Mouse (Mus musculus): ENCODE results near the gene Cfhr1.

Gene Cfhr1

DNA sequence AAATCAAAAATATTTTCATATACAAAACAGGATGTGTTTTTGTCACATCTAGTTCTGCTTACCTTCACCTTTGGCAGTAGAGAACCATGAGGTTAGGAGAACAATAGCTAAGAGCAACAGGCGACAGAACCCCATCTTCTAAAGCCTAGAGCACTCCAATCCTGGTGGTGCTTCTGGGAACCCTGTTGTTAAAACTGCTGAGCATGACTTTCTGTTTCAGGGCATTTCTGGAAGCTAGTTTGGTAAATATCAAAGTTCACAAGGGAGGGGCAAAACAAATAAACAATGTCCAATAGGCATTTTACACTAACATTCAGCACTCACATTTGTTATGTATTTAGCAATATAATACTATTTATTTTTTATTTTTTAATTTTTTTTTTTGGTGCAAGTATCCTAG is at the start of gene Cfhr1:
Gene Cfhr1 (minus strand): TSS at position 249 of the 400 bp plus-strand sequence.
- DNase-seq (ENCODE audit: low spot score in 2 of 2): no peak

- no peak for DNase-seq (ENCODE audit: low spot score in 2 of 2)
Measured at GRCm38 (mm10) chr1:139551311-139551710, 8.8 kb downstream of the Cfhr1 start.

- DNase-seq (ENCODE audit: low spot score in 2 of 2): no peak
Measured at GRCm38 (mm10) chr1:139548536-139548935, 11.5 kb downstream of the Cfhr1 start.

- DNase-seq (ENCODE audit: low spot score in 2 of 2): no peak
Measured at GRCm38 (mm10) chr1:139514556-139514955, 45.5 kb downstream of the Cfhr1 start.

DNA sequence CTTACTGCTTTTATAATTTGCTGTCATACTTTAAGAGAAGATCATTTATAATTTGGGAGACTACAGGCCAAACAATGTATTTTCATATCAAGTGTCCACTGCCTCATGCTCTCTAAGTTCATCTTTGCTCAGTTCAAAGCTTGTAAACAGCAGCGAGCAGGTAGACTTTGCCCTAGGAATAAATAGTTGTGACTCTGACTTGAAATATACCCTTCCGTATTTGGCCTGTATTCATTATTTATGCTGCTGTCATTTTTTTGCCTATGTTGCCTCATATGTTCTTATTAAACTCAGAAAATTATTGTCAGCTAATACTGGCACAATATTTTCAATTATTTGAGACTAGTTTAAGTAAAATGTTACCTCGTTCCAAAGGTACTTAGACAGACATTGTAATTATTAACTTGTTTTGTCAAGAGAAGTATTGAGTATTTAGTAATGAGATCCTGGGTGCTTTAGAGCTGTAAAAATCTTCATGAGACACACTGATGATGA is 58.8 kb downstream of the Cfhr1 start, which contains the start of gene F13b:
Gene F13b (plus strand): TSS at position 445 of the 495 bp plus-strand sequence.
- no peak for DNase-seq (ENCODE audit: low spot score in 2 of 2)

- DNase-seq (ENCODE audit: low spot score in 2 of 2): no peak
Measured at GRCm38 (mm10) chr1:139499751-139500150, 60.3 kb downstream of the Cfhr1 start.

All from right cerebral cortex, adult 2 months (tissue).